Mouse (Mus musculus): ENCODE data around the gene Gm28374. TPM values are rescaled to one million over a fixed set of nuclear protein-coding genes. Genes with fewer than 3 reads are reported as not detected.

Gm28374 gene
- polyA plus RNA-seq, 1 experiment from 2014 or later, result 1.4 TPM

DNA sequence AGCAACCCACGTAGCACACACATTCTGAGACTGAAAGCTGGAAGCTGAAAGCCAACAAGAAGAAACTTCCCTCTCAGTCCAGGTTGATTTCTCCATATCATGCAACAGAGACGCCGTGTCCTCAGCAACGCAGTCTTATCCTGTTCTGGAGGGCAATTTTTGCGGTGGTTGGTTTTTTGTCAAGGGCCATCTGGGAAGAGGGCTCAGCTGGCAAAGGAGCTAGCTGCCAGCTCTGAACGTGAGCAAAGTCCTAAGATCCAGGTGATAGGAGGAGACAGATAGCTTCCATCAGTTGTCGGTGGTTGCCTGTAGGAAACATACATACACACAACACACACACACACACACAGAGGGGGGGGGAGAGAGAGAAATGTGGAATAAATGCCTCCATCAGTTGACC, 43.7 kb downstream of the Gm28374 start:
- no peaks in the 10 kb centered on the region for H3K27me3 ChIP-seq (ENCODE audit: control insufficient read depth, insufficient read depth, low read depth, low read length)
- H3K4me2 ChIP-seq (ENCODE audit: low read depth, low read length), result no peak overlapping the region
- ATAC-seq (ENCODE audit: low read depth), result no peak
- no peaks in the 10 kb centered on the region for H3K4me1 ChIP-seq (replicated peaks; ENCODE audit: control insufficient read depth, insufficient read depth, low read length)
- WGBS, result 76% methylated on average over 7 of the region's 7 CpGs
- H3K36me3 ChIP-seq (ENCODE audit: control insufficient read depth, insufficient read depth, low read length), result no peaks in the 10 kb centered on the region
- H3K4me3 ChIP-seq (ENCODE audit: low read length), result no peak overlapping the region
- no peak overlapping the region for H3K9ac ChIP-seq (ENCODE audit: low read length)
- no peak overlapping the region for H3K27ac ChIP-seq (ENCODE audit: low read length)
- no peaks in the 10 kb centered on the region for H3K9me3 ChIP-seq (ENCODE audit: control insufficient read depth, low read length)

DNA sequence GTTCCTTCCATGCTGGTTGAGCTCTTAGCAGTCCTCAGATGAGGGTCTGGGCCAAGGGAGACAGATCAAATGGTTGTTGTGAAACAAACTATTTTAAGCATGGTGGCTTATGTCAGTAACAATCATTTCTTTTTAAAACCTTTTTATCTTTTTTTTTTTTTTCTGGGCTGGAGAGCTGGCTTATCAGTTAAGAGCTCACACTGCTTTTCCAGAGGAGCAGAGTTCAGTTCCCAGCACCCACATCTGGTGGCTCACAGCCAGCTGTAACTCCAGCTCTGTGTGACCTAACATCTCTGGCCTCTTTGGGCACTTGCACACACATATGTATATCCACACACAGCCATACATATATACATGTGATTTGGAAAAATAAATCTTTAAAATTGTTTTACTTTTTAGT, 44.4 kb downstream of the Gm28374 start:
- Histone ChIP-seq H3K4me3 (ENCODE audit: low read length) (no peak overlapping the region), H3K4me1 (replicated peaks; ENCODE audit: control insufficient read depth, insufficient read depth, low read length) (no peaks in the 10 kb centered on the region), H3K9ac (ENCODE audit: low read length) (no peak overlapping the region), H3K36me3 (ENCODE audit: control insufficient read depth, insufficient read depth, low read length) (no peaks in the 10 kb centered on the region), H3K4me2 (ENCODE audit: low read depth, low read length) (no peak overlapping the region), H3K9me3 (ENCODE audit: control insufficient read depth, low read length) (no peaks in the 10 kb centered on the region), H3K27me3 (ENCODE audit: control insufficient read depth, insufficient read depth, low read depth, low read length) (no peaks in the 10 kb centered on the region), H3K27ac (ENCODE audit: low read length) (no peak overlapping the region)
- ATAC-seq (ENCODE audit: low read depth), result no peak

DNA sequence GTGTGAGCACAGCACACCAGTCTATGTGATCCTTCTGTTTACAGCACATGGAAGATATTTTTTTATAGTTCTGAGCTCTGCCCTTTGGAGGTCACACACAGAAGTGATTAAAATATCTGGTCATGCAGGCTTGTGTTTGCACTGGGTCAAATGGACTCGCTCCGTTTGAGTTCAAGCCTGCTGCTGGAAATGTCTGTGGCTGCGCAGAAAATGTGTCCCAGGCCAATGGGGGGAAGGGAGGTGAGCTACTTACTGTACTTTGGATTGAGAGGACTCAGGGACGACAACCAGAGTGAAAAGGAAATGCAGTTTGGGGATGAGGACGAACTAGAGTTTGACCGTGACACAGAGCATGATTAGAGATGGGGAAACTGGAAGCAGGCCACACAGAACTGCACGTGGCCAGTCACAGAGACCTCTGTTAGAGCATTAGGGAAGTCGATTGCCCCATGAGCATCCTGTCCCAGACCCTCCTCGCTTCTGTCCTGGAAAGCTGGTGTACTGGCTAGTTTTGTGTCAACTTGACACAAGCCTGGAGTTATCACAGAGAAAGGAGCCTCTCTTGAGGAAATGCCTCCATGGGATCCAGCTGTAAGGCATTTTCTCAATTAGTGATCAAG, 46.0 kb downstream of the Gm28374 start:
- Histone ChIP-seq H3K27me3 (ENCODE audit: control insufficient read depth, insufficient read depth, low read depth, low read length) (no peaks in the 10 kb centered on the region), H3K9me3 (ENCODE audit: control insufficient read depth, low read length) (no peaks in the 10 kb centered on the region), H3K27ac (ENCODE audit: low read length) (no peak overlapping the region), H3K4me2 (ENCODE audit: low read depth, low read length) (no peak overlapping the region), H3K9ac (ENCODE audit: low read length) (no peak overlapping the region), H3K36me3 (ENCODE audit: control insufficient read depth, insufficient read depth, low read length) (no peaks in the 10 kb centered on the region), H3K4me3 (ENCODE audit: low read length) (no peak overlapping the region), H3K4me1 (replicated peaks; ENCODE audit: control insufficient read depth, insufficient read depth, low read length) (no peaks in the 10 kb centered on the region)
- no peak for ATAC-seq (ENCODE audit: low read depth)
- WGBS, result 68% methylated on average over 9 of the region's 9 CpGs

- H3K4me3 ChIP-seq (ENCODE audit: low read length), result no peak overlapping the region
- WGBS, result 58% methylated on average over 13 of the region's 14 CpGs
- H3K27ac ChIP-seq (ENCODE audit: low read length), result no peak overlapping the region
- peak overlapping the region; percentile 9; the same call in 1 of the 2 replicates for H3K9ac ChIP-seq (ENCODE audit: low read length)
- H3K4me2 ChIP-seq (ENCODE audit: low read depth, low read length), result no peak overlapping the region
- no peaks in the 10 kb centered on the region for H3K4me1 ChIP-seq (replicated peaks; ENCODE audit: control insufficient read depth, insufficient read depth, low read length)
- H3K9me3 ChIP-seq (ENCODE audit: control insufficient read depth, low read length), result no peaks in the 10 kb centered on the region
- no peaks in the 10 kb centered on the region for H3K27me3 ChIP-seq (ENCODE audit: control insufficient read depth, insufficient read depth, low read depth, low read length)
- no peak for ATAC-seq (ENCODE audit: low read depth)
- no peaks in the 10 kb centered on the region for H3K36me3 ChIP-seq (ENCODE audit: control insufficient read depth, insufficient read depth, low read length)
Observed at GRCm38 (mm10) chr19:6030520-6031280, 51.4 kb downstream of the Gm28374 start.

DNA sequence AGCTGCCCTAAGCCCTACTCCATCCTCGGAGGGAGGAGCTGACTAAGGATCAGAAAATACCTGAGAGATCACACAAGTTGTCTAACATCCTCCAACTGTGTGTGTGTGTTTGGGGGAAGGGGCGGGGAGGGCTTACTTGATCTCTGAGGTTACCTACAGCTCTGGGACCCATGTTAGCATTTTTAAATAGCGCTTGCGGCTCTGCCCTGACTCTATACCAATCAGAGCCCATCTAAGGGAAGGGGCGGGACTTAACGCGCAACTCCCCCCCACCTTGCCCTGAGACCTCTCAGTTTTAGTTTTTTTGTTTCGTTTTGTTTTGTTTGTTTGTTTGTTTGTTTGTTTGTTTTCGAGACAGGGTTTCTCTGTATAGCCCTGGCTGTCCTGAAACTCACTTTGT, 52.6 kb downstream of the Gm28374 start:
- no peak for ATAC-seq (ENCODE audit: low read depth)
- no peak overlapping the region for H3K27ac ChIP-seq (ENCODE audit: low read length)
- 69% methylated on average over 9 of the region's 9 CpGs for WGBS
- H3K4me3 ChIP-seq (ENCODE audit: low read length), result no peak overlapping the region
- no peaks in the 10 kb centered on the region for H3K36me3 ChIP-seq (ENCODE audit: control insufficient read depth, insufficient read depth, low read length)
- no peak overlapping the region for H3K9ac ChIP-seq (ENCODE audit: low read length)
- H3K4me1 ChIP-seq (replicated peaks; ENCODE audit: control insufficient read depth, insufficient read depth, low read length), result no peaks in the 10 kb centered on the region
- no peak overlapping the region for H3K4me2 ChIP-seq (ENCODE audit: low read depth, low read length)
- H3K9me3 ChIP-seq (ENCODE audit: control insufficient read depth, low read length), result no peaks in the 10 kb centered on the region
- H3K27me3 ChIP-seq (ENCODE audit: control insufficient read depth, insufficient read depth, low read depth, low read length), result no peaks in the 10 kb centered on the region

GRCm38 (mm10) chr19:6028991-6029390, 53.1 kb downstream of the Gm28374 start:
- Histone ChIP-seq H3K4me2 (ENCODE audit: low read depth, low read length) (no peak overlapping the region), H3K9ac (ENCODE audit: low read length) (no peak overlapping the region), H3K36me3 (ENCODE audit: control insufficient read depth, insufficient read depth, low read length) (no peaks in the 10 kb centered on the region), H3K4me1 (replicated peaks; ENCODE audit: control insufficient read depth, insufficient read depth, low read length) (no peaks in the 10 kb centered on the region), H3K4me3 (ENCODE audit: low read length) (no peak overlapping the region), H3K9me3 (ENCODE audit: control insufficient read depth, low read length) (no peaks in the 10 kb centered on the region), H3K27me3 (ENCODE audit: control insufficient read depth, insufficient read depth, low read depth, low read length) (no peaks in the 10 kb centered on the region), H3K27ac (ENCODE audit: low read length) (no peak overlapping the region)
- WGBS, result 52% methylated on average over 6 of the region's 6 CpGs
- ATAC-seq (ENCODE audit: low read depth), result no peak

Small RNA genes lying within 50 kb of the gene (microRNA-seq; reads per million reads assigned to microRNA genes)
- gene Mir6988, result not detected

Other genes starting within 250 kb of the Gm28374 start
- gene Frmd8, start 207.0 kb downstream of the Gm28374 start, polyA plus RNA-seq (2015; fragmentation: Nextera tagmentation; extraction: Ambion mirVana), result 56.4 and 61.1 TPM in 2 replicates
- gene Slc25a45, start 204.4 kb downstream of the Gm28374 start, polyA plus RNA-seq (2015; fragmentation: Nextera tagmentation; extraction: Ambion mirVana), result 5.7 and 6.2 TPM in 2 replicates
- 2.5 and 3.2 TPM in 2 replicates for gene Tigd3, start 188.1 kb downstream of the Gm28374 start, polyA plus RNA-seq (2015; fragmentation: Nextera tagmentation; extraction: Ambion mirVana)
- 155 TPM in 2 replicates for gene Dpf2, start 169.2 kb downstream of the Gm28374 start, polyA plus RNA-seq (2015; fragmentation: Nextera tagmentation; extraction: Ambion mirVana)
- gene Cdc42ep2, start 157.4 kb downstream of the Gm28374 start, polyA plus RNA-seq (2015; fragmentation: Nextera tagmentation; extraction: Ambion mirVana), result 15.6 and 17.1 TPM in 2 replicates
- gene Pola2, start 118.1 kb downstream of the Gm28374 start, polyA plus RNA-seq (2015; fragmentation: Nextera tagmentation; extraction: Ambion mirVana), result 64.2 and 70.0 TPM in 2 replicates
- not detected in 2 replicates for gene Slc22a20, start 96.1 kb downstream of the Gm28374 start, polyA plus RNA-seq (2015; fragmentation: Nextera tagmentation; extraction: Ambion mirVana)
- 12.3 and 12.8 TPM in 2 replicates for gene Capn1, start 66.4 kb downstream of the Gm28374 start, polyA plus RNA-seq (2015; fragmentation: Nextera tagmentation; extraction: Ambion mirVana)
- gene Syvn1, start 35.7 kb downstream of the Gm28374 start, polyA plus RNA-seq (2015; fragmentation: Nextera tagmentation; extraction: Ambion mirVana), result 27.7 and 31.7 TPM in 2 replicates
- 72.9 and 74.6 TPM in 2 replicates for gene Mrpl49, start 24.5 kb downstream of the Gm28374 start, polyA plus RNA-seq (2015; fragmentation: Nextera tagmentation; extraction: Ambion mirVana)
- gene Fau, start 24.4 kb downstream of the Gm28374 start, polyA plus RNA-seq (2015; fragmentation: Nextera tagmentation; extraction: Ambion mirVana), result 757 and 774 TPM in 2 replicates
- 26.2 and 28.6 TPM in 2 replicates for gene Znhit2, start 21.1 kb downstream of the Gm28374 start, polyA plus RNA-seq (2015; fragmentation: Nextera tagmentation; extraction: Ambion mirVana)
- 12.1 and 19.6 TPM in 2 replicates for gene Tm7sf2, start 13.9 kb downstream of the Gm28374 start, polyA plus RNA-seq (2015; fragmentation: Nextera tagmentation; extraction: Ambion mirVana)
- gene Vps51, start 5.0 kb downstream of the Gm28374 start, polyA plus RNA-seq (2015; fragmentation: Nextera tagmentation; extraction: Ambion mirVana), result 67.4 and 77.5 TPM in 2 replicates
- not detected in 2 replicates for gene Tmem262, start 2.2 kb downstream of the Gm28374 start, polyA plus RNA-seq (2015; fragmentation: Nextera tagmentation; extraction: Ambion mirVana)
- 69.1 and 71.8 TPM in 2 replicates for gene Zfpl1, start 2.7 kb upstream of the Gm28374 start, polyA plus RNA-seq (2015; fragmentation: Nextera tagmentation; extraction: Ambion mirVana)
- gene Cdca5, start 2.7 kb upstream of the Gm28374 start, polyA plus RNA-seq (2015; fragmentation: Nextera tagmentation; extraction: Ambion mirVana), result 40.5 and 42.8 TPM in 2 replicates
- gene AC131692.1, start 12.2 kb upstream of the Gm28374 start, polyA plus RNA-seq (2015; fragmentation: Nextera tagmentation; extraction: Ambion mirVana), result not detected in 2 replicates
- gene Naaladl1, start 23.5 kb upstream of the Gm28374 start, polyA plus RNA-seq (2015; fragmentation: Nextera tagmentation; extraction: Ambion mirVana), result 0.29 and 0.94 TPM in 2 replicates
- 32.5 and 36.4 TPM in 2 replicates for gene Sac3d1, start 36.4 kb upstream of the Gm28374 start, polyA plus RNA-seq (2015; fragmentation: Nextera tagmentation; extraction: Ambion mirVana)
- gene Snx15, start 46.0 kb upstream of the Gm28374 start, polyA plus RNA-seq (2015; fragmentation: Nextera tagmentation; extraction: Ambion mirVana), result 33.4 and 35.1 TPM in 2 replicates
- gene Batf2, start 58.7 kb upstream of the Gm28374 start, polyA plus RNA-seq (2015; fragmentation: Nextera tagmentation; extraction: Ambion mirVana), result 0.31 and 0.96 TPM in 2 replicates
- gene Arl2, start 59.3 kb upstream of the Gm28374 start, polyA plus RNA-seq (2015; fragmentation: Nextera tagmentation; extraction: Ambion mirVana), result 95.2 and 95.7 TPM in 2 replicates
- not detected in 2 replicates for gene Majin, start 102.1 kb upstream of the Gm28374 start, polyA plus RNA-seq (2015; fragmentation: Nextera tagmentation; extraction: Ambion mirVana)
- 0.63 and 0.88 TPM in 2 replicates for gene Gpha2, start 144.1 kb upstream of the Gm28374 start, polyA plus RNA-seq (2015; fragmentation: Nextera tagmentation; extraction: Ambion mirVana)
- gene Ppp2r5b, start 153.6 kb upstream of the Gm28374 start, polyA plus RNA-seq (2015; fragmentation: Nextera tagmentation; extraction: Ambion mirVana), result 17.8 and 20.2 TPM in 2 replicates
- 10.3 and 12.6 TPM in 2 replicates for gene Atg2a, start 159.4 kb upstream of the Gm28374 start, polyA plus RNA-seq (2015; fragmentation: Nextera tagmentation; extraction: Ambion mirVana)
- gene Ehd1, start 194.5 kb upstream of the Gm28374 start, polyA plus RNA-seq (2015; fragmentation: Nextera tagmentation; extraction: Ambion mirVana), result 77.9 and 81.6 TPM in 2 replicates
- gene Cdc42bpg, start 224.2 kb upstream of the Gm28374 start, polyA plus RNA-seq (2015; fragmentation: Nextera tagmentation; extraction: Ambion mirVana), result 1.1 and 1.7 TPM in 2 replicates

Data from lung, embryonic 16.5 days (tissue).